Mouse (Mus musculus): ENCODE data around the gene Cisd2. TPM values are rescaled to one million over a fixed set of nuclear protein-coding genes. Genes with fewer than 3 reads are reported as not detected.

The Cisd2 gene
- polyA plus RNA-seq, 1 experiment: 6.5 TPM

- no peaks in the 10 kb centered on the region for H3K27me3 ChIP-seq (ENCODE audit: control insufficient read depth, insufficient read depth, low read length)
- TF ChIP-seq POLR2A (IDR thresholded peaks at IDR 0.05; ENCODE audit: control insufficient read depth, low read depth, low read length) (no peak), CTCF (IDR thresholded peaks at IDR 0.05; ENCODE audit: control insufficient read depth, insufficient read depth, insufficient replicate concordance, low read depth, low read length) (no peak)
- peaks cover 3% of the 10 kb centered on the region for H3K36me3 ChIP-seq (ENCODE audit: control insufficient read depth, insufficient read depth, low read length)
- H3K4me1 ChIP-seq (ENCODE audit: control insufficient read depth, insufficient read depth, low read length): no peaks in the 10 kb centered on the region; the same call in 1 of the 2 replicates
- H3K4me3 ChIP-seq (ENCODE audit: control insufficient read depth, low read depth, low read length): peak overlapping the region; percentile 99
- H3K27ac ChIP-seq (ENCODE audit: control insufficient read depth, insufficient read depth, low read depth, low read length): peak overlapping the region; percentile 82
Observed at GRCm38 (mm10) chr3:135436901-135437616, 13.3 kb upstream of the Cisd2 start.

GRCm38 (mm10) chr3:135422856-135423607 lies 693 bp downstream of the Cisd2 start:
- peaks cover 2% of the 10 kb centered on the region; the same call in 1 of the 2 replicates for H3K4me1 ChIP-seq (ENCODE audit: control insufficient read depth, insufficient read depth, low read length)

GRCm38 (mm10) chr3:135422232-135422855 lies 1.4 kb downstream of the Cisd2 start:
- Histone ChIP-seq H3K27ac (ENCODE audit: control insufficient read depth, insufficient read depth, low read depth, low read length) (peak overlapping the region; percentile 79), H3K4me3 (ENCODE audit: control insufficient read depth, low read depth, low read length) (peak overlapping the region; percentile 86), H3K36me3 (ENCODE audit: control insufficient read depth, insufficient read depth, low read length) (no peaks in the 10 kb centered on the region), H3K4me1 (ENCODE audit: control insufficient read depth, insufficient read depth, low read length) (peaks cover 2% of the 10 kb centered on the region; the same call in 1 of the 2 replicates), H3K27me3 (ENCODE audit: control insufficient read depth, insufficient read depth, low read length) (no peaks in the 10 kb centered on the region)
- TF ChIP-seq POLR2A (IDR thresholded peaks at IDR 0.05; ENCODE audit: control insufficient read depth, low read depth, low read length) (no peak), CTCF (IDR thresholded peaks at IDR 0.05; ENCODE audit: control insufficient read depth, insufficient read depth, insufficient replicate concordance, low read depth, low read length) (no peak)

More at GRCm38 (mm10) chr3:135422856-135423607, 693 bp downstream of the Cisd2 start:
- H3K27me3 ChIP-seq (ENCODE audit: control insufficient read depth, insufficient read depth, low read length): no peaks in the 10 kb centered on the region
- H3K36me3 ChIP-seq (ENCODE audit: control insufficient read depth, insufficient read depth, low read length): no peaks in the 10 kb centered on the region
- peak overlapping the region; percentile 86 for H3K4me3 ChIP-seq (ENCODE audit: control insufficient read depth, low read depth, low read length)
- H3K27ac ChIP-seq (ENCODE audit: control insufficient read depth, insufficient read depth, low read depth, low read length): peak overlapping the region; percentile 95
- TF ChIP-seq CTCF (IDR thresholded peaks at IDR 0.05; ENCODE audit: control insufficient read depth, insufficient read depth, insufficient replicate concordance, low read depth, low read length) (no peak; the same call in 1 of the 2 replicates), POLR2A (IDR thresholded peaks at IDR 0.05; ENCODE audit: control insufficient read depth, low read depth, low read length) (peak; percentile 79; the same call in 1 of the 2 replicates)

- TF ChIP-seq POLR2A (IDR thresholded peaks at IDR 0.05; ENCODE audit: control insufficient read depth, low read depth, low read length): no peak
- TF ChIP-seq CTCF (IDR thresholded peaks at IDR 0.05; ENCODE audit: control insufficient read depth, insufficient read depth, insufficient replicate concordance, low read depth, low read length): no peak
- no peak overlapping the region for H3K27ac ChIP-seq (ENCODE audit: control insufficient read depth, insufficient read depth, low read depth, low read length)
- peaks cover 2% of the 10 kb centered on the region; the same call in 1 of the 2 replicates for H3K4me1 ChIP-seq (ENCODE audit: control insufficient read depth, insufficient read depth, low read length)
- H3K4me3 ChIP-seq (ENCODE audit: control insufficient read depth, low read depth, low read length): no peak overlapping the region
- H3K36me3 ChIP-seq (ENCODE audit: control insufficient read depth, insufficient read depth, low read length): no peaks in the 10 kb centered on the region
- H3K27me3 ChIP-seq (ENCODE audit: control insufficient read depth, insufficient read depth, low read length): no peaks in the 10 kb centered on the region
Observed at GRCm38 (mm10) chr3:135421310-135421594, 2.5 kb downstream of the Cisd2 start.

GRCm38 (mm10) chr3:135420542-135421309 lies 3.0 kb downstream of the Cisd2 start:
- H3K27ac ChIP-seq (ENCODE audit: control insufficient read depth, insufficient read depth, low read depth, low read length): no peak overlapping the region
- no peaks in the 10 kb centered on the region for H3K27me3 ChIP-seq (ENCODE audit: control insufficient read depth, insufficient read depth, low read length)
- H3K4me1 ChIP-seq (ENCODE audit: control insufficient read depth, insufficient read depth, low read length): peaks cover 2% of the 10 kb centered on the region; the same call in 1 of the 2 replicates
- TF ChIP-seq POLR2A (IDR thresholded peaks at IDR 0.05; ENCODE audit: control insufficient read depth, low read depth, low read length) (no peak), CTCF (IDR thresholded peaks at IDR 0.05; ENCODE audit: control insufficient read depth, insufficient read depth, insufficient replicate concordance, low read depth, low read length) (no peak)
- H3K36me3 ChIP-seq (ENCODE audit: control insufficient read depth, insufficient read depth, low read length): no peaks in the 10 kb centered on the region
- H3K4me3 ChIP-seq (ENCODE audit: control insufficient read depth, low read depth, low read length): no peak overlapping the region

- Histone ChIP-seq H3K27me3 (ENCODE audit: control insufficient read depth, insufficient read depth, low read length) (no peaks in the 10 kb centered on the region), H3K4me3 (ENCODE audit: control insufficient read depth, low read depth, low read length) (no peak overlapping the region), H3K36me3 (ENCODE audit: control insufficient read depth, insufficient read depth, low read length) (no peaks in the 10 kb centered on the region), H3K4me1 (ENCODE audit: control insufficient read depth, insufficient read depth, low read length) (peaks cover 2% of the 10 kb centered on the region; the same call in 1 of the 2 replicates), H3K27ac (ENCODE audit: control insufficient read depth, insufficient read depth, low read depth, low read length) (no peak overlapping the region)
- TF ChIP-seq POLR2A (IDR thresholded peaks at IDR 0.05; ENCODE audit: control insufficient read depth, low read depth, low read length) (no peak), CTCF (IDR thresholded peaks at IDR 0.05; ENCODE audit: control insufficient read depth, insufficient read depth, insufficient replicate concordance, low read depth, low read length) (no peak)
Observed at GRCm38 (mm10) chr3:135417799-135418198, 5.9 kb downstream of the Cisd2 start.

Data from testis, adult 2 months (tissue).